Mouse (Mus musculus): ENCODE measurements around the gene Ncs1. TPM values are rescaled to one million over a fixed set of nuclear protein-coding genes. Genes with fewer than 3 reads are reported as not detected.

The Ncs1 gene
- polyA plus RNA-seq, 1 experiment: 2.4 TPM

DNA sequence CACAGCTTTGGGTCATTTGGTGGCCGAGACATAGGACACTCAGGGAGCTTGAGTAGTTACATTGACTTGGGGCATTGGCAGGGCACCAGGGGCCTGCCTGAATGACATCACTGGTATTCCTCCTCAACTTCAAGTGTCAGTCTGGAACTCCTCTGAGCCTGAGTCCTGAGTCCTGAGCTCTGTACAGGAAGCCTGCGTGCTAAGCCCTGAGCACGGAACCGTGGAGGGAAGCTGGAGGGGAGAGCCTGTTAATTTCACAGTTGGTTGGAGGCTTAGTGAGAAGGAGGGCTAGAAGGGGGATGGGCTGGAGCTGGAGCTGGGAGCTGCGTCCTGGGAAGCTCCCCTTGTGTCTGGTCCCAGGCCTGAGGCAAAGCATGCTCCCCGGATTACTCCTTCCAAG is 21.8 kb downstream of the Ncs1 start:
- Histone ChIP-seq H3K27me3 (ENCODE audit: control insufficient read depth, insufficient read depth, low read length) (no peaks in the 10 kb centered on the region), H3K4me3 (ENCODE audit: control insufficient read depth, insufficient read depth, low read length) (no peak overlapping the region), H3K27ac (ENCODE audit: control insufficient read depth, insufficient read depth, low read length) (no peak overlapping the region), H3K36me3 (ENCODE audit: control insufficient read depth, insufficient read depth, low read length) (no peaks in the 10 kb centered on the region), H3K4me1 (replicated peaks; ENCODE audit: control insufficient read depth, insufficient read depth, low read length) (no peaks in the 10 kb centered on the region; the same call in 1 of the 2 replicates)
- no peak for DNase-seq
- 95% methylated on average over 6 of the region's 6 CpGs for WGBS
- TF ChIP-seq POLR2A (IDR thresholded peaks at IDR 0.05; ENCODE audit: control insufficient read depth, extremely low read depth, insufficient read depth, low read length, poor library complexity): no peak
- no peak for TF ChIP-seq CTCF (IDR thresholded peaks at IDR 0.05; ENCODE audit: borderline replicate concordance, control insufficient read depth, extremely low read depth, insufficient read depth, low read length, poor library complexity)

- H3K36me3 ChIP-seq (ENCODE audit: control insufficient read depth, insufficient read depth, low read length): no peaks in the 10 kb centered on the region
- no peaks in the 10 kb centered on the region; the same call in 1 of the 2 replicates for H3K4me1 ChIP-seq (replicated peaks; ENCODE audit: control insufficient read depth, insufficient read depth, low read length)
- H3K4me3 ChIP-seq (ENCODE audit: control insufficient read depth, insufficient read depth, low read length): no peak overlapping the region
- H3K27me3 ChIP-seq (ENCODE audit: control insufficient read depth, insufficient read depth, low read length): no peaks in the 10 kb centered on the region
- TF ChIP-seq POLR2A (IDR thresholded peaks at IDR 0.05; ENCODE audit: control insufficient read depth, extremely low read depth, insufficient read depth, low read length, poor library complexity): no peak
- no peak for TF ChIP-seq CTCF (IDR thresholded peaks at IDR 0.05; ENCODE audit: borderline replicate concordance, control insufficient read depth, extremely low read depth, insufficient read depth, low read length, poor library complexity)
- DNase-seq: no peak
- 58% methylated on average over 5 of the region's 5 CpGs for WGBS
- H3K27ac ChIP-seq (ENCODE audit: control insufficient read depth, insufficient read depth, low read length): no peak overlapping the region
These were observed 23.0 kb downstream of the Ncs1 start for GRCm38 (mm10) chr2:31268631-31269030.

DNA sequence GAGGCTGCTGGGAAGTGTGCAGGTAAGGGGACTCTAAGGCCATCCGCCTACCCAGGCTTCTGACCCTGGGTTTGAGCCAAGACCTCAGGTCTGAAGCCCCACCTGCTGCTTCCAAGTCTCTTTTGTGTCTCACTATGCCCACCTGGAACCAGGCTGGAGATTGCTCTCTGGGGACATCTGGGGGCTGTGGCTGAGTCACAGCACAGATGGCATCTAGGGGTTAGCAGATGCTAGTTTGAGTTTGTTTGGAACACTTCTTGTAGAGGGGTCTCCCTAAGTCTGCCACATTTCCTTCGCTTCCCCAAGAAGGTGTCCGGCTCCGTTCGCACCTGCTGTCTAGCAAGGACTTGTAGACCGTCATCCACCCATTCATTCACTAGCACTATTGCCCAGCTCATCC is 23.6 kb downstream of the Ncs1 start:
- no peaks in the 10 kb centered on the region for H3K4me1 ChIP-seq (replicated peaks; ENCODE audit: control insufficient read depth, insufficient read depth, low read length)
- WGBS: 98% methylated on average over 6 of the region's 6 CpGs
- no peaks in the 10 kb centered on the region for H3K27me3 ChIP-seq (ENCODE audit: control insufficient read depth, insufficient read depth, low read length)

DNA sequence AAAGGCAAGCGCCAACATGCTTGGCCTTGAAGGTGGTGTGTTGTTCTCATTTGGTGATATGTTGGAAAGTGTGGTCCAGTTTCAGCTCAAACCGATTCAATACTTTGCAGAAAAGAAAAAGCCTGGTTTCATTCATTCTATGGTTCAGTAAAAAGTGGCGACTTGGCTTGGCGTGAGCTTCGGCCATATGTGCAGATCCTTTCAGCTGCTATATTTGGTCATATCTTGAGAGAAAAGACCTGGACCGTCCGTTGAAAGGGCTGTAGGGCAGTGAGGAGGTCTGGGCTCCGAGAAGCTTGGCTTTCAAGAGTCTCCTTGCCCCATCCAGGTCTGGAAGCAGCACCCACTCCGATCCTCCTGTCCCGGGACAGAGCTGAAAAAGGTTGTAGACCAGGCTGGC is 24.2 kb downstream of the Ncs1 start:
- Histone ChIP-seq H3K27ac (ENCODE audit: control insufficient read depth, insufficient read depth, low read length) (no peak overlapping the region), H3K27me3 (ENCODE audit: control insufficient read depth, insufficient read depth, low read length) (no peaks in the 10 kb centered on the region), H3K36me3 (ENCODE audit: control insufficient read depth, insufficient read depth, low read length) (no peaks in the 10 kb centered on the region), H3K4me3 (ENCODE audit: control insufficient read depth, insufficient read depth, low read length) (no peak overlapping the region), H3K4me1 (replicated peaks; ENCODE audit: control insufficient read depth, insufficient read depth, low read length) (no peaks in the 10 kb centered on the region)
- TF ChIP-seq CTCF (IDR thresholded peaks at IDR 0.05; ENCODE audit: borderline replicate concordance, control insufficient read depth, extremely low read depth, insufficient read depth, low read length, poor library complexity): no peak
- TF ChIP-seq POLR2A (IDR thresholded peaks at IDR 0.05; ENCODE audit: control insufficient read depth, extremely low read depth, insufficient read depth, low read length, poor library complexity): no peak
- DNase-seq: no peak
- WGBS: 94% methylated on average over 10 of the region's 10 CpGs

More for the DNA sequence above, 23.6 kb downstream of the Ncs1 start:
- no peak for DNase-seq
- Histone ChIP-seq H3K36me3 (ENCODE audit: control insufficient read depth, insufficient read depth, low read length) (no peaks in the 10 kb centered on the region), H3K4me3 (ENCODE audit: control insufficient read depth, insufficient read depth, low read length) (no peak overlapping the region), H3K27ac (ENCODE audit: control insufficient read depth, insufficient read depth, low read length) (no peak overlapping the region)
- TF ChIP-seq CTCF (IDR thresholded peaks at IDR 0.05; ENCODE audit: borderline replicate concordance, control insufficient read depth, extremely low read depth, insufficient read depth, low read length, poor library complexity) (no peak), POLR2A (IDR thresholded peaks at IDR 0.05; ENCODE audit: control insufficient read depth, extremely low read depth, insufficient read depth, low read length, poor library complexity) (no peak)

DNA sequence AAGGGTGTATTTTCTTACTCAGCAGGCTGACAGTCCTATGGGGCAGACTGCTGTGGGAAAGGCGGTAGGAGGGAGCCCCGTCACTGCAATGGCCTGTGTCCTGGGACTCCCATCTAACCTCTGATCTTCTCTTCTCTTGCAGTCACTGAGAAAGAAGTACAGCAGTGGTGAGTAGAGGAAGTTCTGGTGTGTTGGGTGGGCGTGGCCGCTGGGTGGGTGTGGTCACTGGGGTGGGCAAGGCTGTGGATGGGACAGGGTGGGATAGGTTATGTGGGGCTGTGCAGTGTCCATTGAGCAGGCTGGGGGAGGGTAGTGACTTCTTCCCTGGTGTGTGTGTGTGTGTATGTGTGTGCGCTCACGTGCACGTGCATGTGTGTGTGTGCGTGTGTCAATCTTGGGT is 24.8 kb downstream of the Ncs1 start:
- H3K36me3 ChIP-seq (ENCODE audit: control insufficient read depth, insufficient read depth, low read length): no peaks in the 10 kb centered on the region
- H3K27me3 ChIP-seq (ENCODE audit: control insufficient read depth, insufficient read depth, low read length): no peaks in the 10 kb centered on the region
- WGBS: 90% methylated on average over 8 of the region's 8 CpGs

DNA sequence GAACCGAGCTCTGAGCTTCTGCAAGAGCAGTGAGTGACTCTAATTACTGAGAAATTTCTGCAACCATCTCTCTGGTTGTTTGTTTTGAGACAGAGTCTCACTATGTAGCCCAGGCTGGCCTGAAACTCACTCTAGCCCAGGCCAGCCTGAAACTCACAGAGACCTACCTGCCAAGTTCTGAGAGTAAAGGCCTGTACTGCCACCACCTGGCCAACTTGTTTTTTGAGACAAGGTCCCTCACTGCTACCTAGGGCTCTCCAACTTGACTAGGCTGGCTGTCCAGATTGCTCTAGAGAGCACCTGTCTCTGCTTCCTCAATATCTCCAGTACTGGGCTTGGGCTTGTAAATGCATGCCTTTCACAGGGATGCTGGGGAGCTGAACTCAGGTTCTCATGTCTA is 25.4 kb downstream of the Ncs1 start:
- Histone ChIP-seq H3K4me3 (ENCODE audit: control insufficient read depth, insufficient read depth, low read length) (no peak overlapping the region), H3K4me1 (replicated peaks; ENCODE audit: control insufficient read depth, insufficient read depth, low read length) (no peaks in the 10 kb centered on the region), H3K36me3 (ENCODE audit: control insufficient read depth, insufficient read depth, low read length) (no peaks in the 10 kb centered on the region), H3K27me3 (ENCODE audit: control insufficient read depth, insufficient read depth, low read length) (no peaks in the 10 kb centered on the region), H3K27ac (ENCODE audit: control insufficient read depth, insufficient read depth, low read length) (no peak overlapping the region)
- WGBS: 95% methylated on average over 1 of the region's 1 CpGs
- TF ChIP-seq POLR2A (IDR thresholded peaks at IDR 0.05; ENCODE audit: control insufficient read depth, extremely low read depth, insufficient read depth, low read length, poor library complexity): no peak
- no peak for TF ChIP-seq CTCF (IDR thresholded peaks at IDR 0.05; ENCODE audit: borderline replicate concordance, control insufficient read depth, extremely low read depth, insufficient read depth, low read length, poor library complexity)
- peak; percentile 12 for DNase-seq

More for the DNA sequence above, 24.8 kb downstream of the Ncs1 start:
- no peak for DNase-seq
- TF ChIP-seq POLR2A (IDR thresholded peaks at IDR 0.05; ENCODE audit: control insufficient read depth, extremely low read depth, insufficient read depth, low read length, poor library complexity): no peak
- TF ChIP-seq CTCF (IDR thresholded peaks at IDR 0.05; ENCODE audit: borderline replicate concordance, control insufficient read depth, extremely low read depth, insufficient read depth, low read length, poor library complexity): no peak
- Histone ChIP-seq H3K4me1 (replicated peaks; ENCODE audit: control insufficient read depth, insufficient read depth, low read length) (no peaks in the 10 kb centered on the region), H3K27ac (ENCODE audit: control insufficient read depth, insufficient read depth, low read length) (no peak overlapping the region), H3K4me3 (ENCODE audit: control insufficient read depth, insufficient read depth, low read length) (no peak overlapping the region)

- DNase-seq: no peak
- H3K36me3 ChIP-seq (ENCODE audit: control insufficient read depth, insufficient read depth, low read length): no peaks in the 10 kb centered on the region
- H3K27me3 ChIP-seq (ENCODE audit: control insufficient read depth, insufficient read depth, low read length): no peaks in the 10 kb centered on the region
- H3K4me3 ChIP-seq (ENCODE audit: control insufficient read depth, insufficient read depth, low read length): no peak overlapping the region
- no peak overlapping the region for H3K27ac ChIP-seq (ENCODE audit: control insufficient read depth, insufficient read depth, low read length)
- no peaks in the 10 kb centered on the region for H3K4me1 ChIP-seq (replicated peaks; ENCODE audit: control insufficient read depth, insufficient read depth, low read length)
- 98% methylated on average over 6 of the region's 6 CpGs for WGBS
- no peak for TF ChIP-seq POLR2A (IDR thresholded peaks at IDR 0.05; ENCODE audit: control insufficient read depth, extremely low read depth, insufficient read depth, low read length, poor library complexity)
- TF ChIP-seq CTCF (IDR thresholded peaks at IDR 0.05; ENCODE audit: borderline replicate concordance, control insufficient read depth, extremely low read depth, insufficient read depth, low read length, poor library complexity): no peak
These were observed 29.4 kb downstream of the Ncs1 start for GRCm38 (mm10) chr2:31274993-31275392.

Data from thymus, adult 2 months (tissue).